Mouse (Mus musculus) forebrain, embryonic 16.5 days (tissue): ENCODE measurements around the gene Ankdd1a. TPM values are rescaled to one million over a fixed set of nuclear protein-coding genes. Genes with fewer than 3 reads are reported as not detected.

Source experiments
- ATAC-seq: fragments of 200-750 bp; cut with Nextera tagmentation; 2 replicates; pipeline ENCODE4 v1.8.0; 2017; ENCODE audit warnings: mild to moderate bottlenecking, moderate library complexity
- H3K27ac ChIP-seq: fragments of 300-500 bp; sonication (generic); 2 replicates; pipeline ENCODE4 v1.5.1; 2014; ENCODE audit warnings: low read length, control low read depth
- H3K27me3 ChIP-seq: fragments of 300-500 bp; sonication (generic); replicated peaks from 2 replicates; pipeline ENCODE4 v1.6.1; 2014; ENCODE audit warnings: low read length; ENCODE audit not compliant: control insufficient read depth, insufficient read depth
- H3K36me3 ChIP-seq: fragments of 300-500 bp; sonication (generic); 2 replicates; pipeline ENCODE4 v1.6.1; 2014; ENCODE audit not compliant: control insufficient read depth, insufficient read depth
- H3K4me1 ChIP-seq: fragments of 300-500 bp; sonication (generic); replicated peaks from 2 replicates; pipeline ENCODE4 v1.6.1; 2014; ENCODE audit warnings: low read length; ENCODE audit not compliant: control insufficient read depth, insufficient read depth
- H3K4me2 ChIP-seq: fragments of 300-500 bp; sonication (generic); 2 replicates; pipeline ENCODE4 v1.6.1; 2014; ENCODE audit warnings: mild to moderate bottlenecking, low read length, control low read depth
- H3K4me3 ChIP-seq: fragments of 300-500 bp; sonication (generic); replicated peaks from 2 replicates; pipeline ENCODE4 v1.5.1; 2014; ENCODE audit warnings: mild to moderate bottlenecking, low read length, control low read depth
- H3K9ac ChIP-seq: fragments of 300-500 bp; sonication (generic); replicated peaks from 2 replicates; pipeline ENCODE4 v1.6.1; 2014; ENCODE audit warnings: low read depth, low read length, control low read depth
- H3K9me3 ChIP-seq: fragments of 300-500 bp; sonication (generic); 2 replicates; pipeline ENCODE4 v1.6.1; 2016; ENCODE audit warnings: low read length; ENCODE audit not compliant: control insufficient read depth
- WGBS: fragments of 180-500 bp; shearing (Covaris S2); extraction: QIAGEN DNeasy Blood & Tissue Kit; methylation state at CpG from one replicate; pipeline ENCODE4 v1.1.7; 2014; 5-methylcytosine and 5-hydroxymethylcytosine counted together
- polyA plus RNA-seq: library from polyadenylated mRNA; unstranded; fragments of >200 nt; fragmentation: Nextera tagmentation; extraction: Ambion mirVana; gene quantifications from 2 replicates; pipeline ENCODE4 v1.2.1, GENCODE M21; 2015

Gene Ankdd1a
- polyA plus RNA-seq, 1 experiment from 2014 or later: 0.46 TPM

- Histone ChIP-seq H3K27me3 (no peaks in the 10 kb centered on the region), H3K27ac (no peak overlapping the region), H3K4me2 (no peak overlapping the region), H3K4me3 (no peak overlapping the region), H3K9me3 (no peaks in the 10 kb centered on the region), H3K9ac (no peak overlapping the region), H3K36me3 (no peaks in the 10 kb centered on the region), H3K4me1 (no peaks in the 10 kb centered on the region)
- 94% methylated on average over 8 of the region's 8 CpGs for WGBS
- no peak for ATAC-seq
These were observed 36.4 kb upstream of the Ankdd1a start for GRCm38 (mm10) chr9:65556349-65556748.

DNA sequence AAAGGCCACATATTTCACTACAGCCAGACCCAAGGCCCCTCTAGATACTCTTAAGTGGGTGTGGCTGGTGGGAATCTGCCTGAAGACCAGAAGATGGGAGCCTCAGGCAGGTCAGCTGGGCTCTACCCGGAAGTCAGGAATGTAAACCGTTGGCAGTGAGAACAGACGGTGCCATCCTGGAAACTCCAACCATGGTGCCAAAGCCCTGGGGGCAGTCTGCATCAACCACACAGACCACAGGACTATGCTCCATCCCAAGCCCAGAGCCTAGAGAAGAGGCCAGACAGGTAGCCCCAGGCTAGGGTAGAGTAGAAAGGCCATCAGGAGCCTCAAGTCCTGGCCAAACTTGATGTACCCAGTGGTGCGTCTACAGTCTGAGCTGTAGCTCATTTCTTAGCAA lies 35.6 kb upstream of the Ankdd1a start:
- no peaks in the 10 kb centered on the region for H3K4me1 ChIP-seq
- H3K27ac ChIP-seq: no peak overlapping the region
- no peak overlapping the region for H3K4me3 ChIP-seq
- no peak overlapping the region for H3K9ac ChIP-seq
- ATAC-seq: no peak
- WGBS: 94% methylated on average over 4 of the region's 4 CpGs
- H3K36me3 ChIP-seq: no peaks in the 10 kb centered on the region
- H3K4me2 ChIP-seq: no peak overlapping the region
- no peaks in the 10 kb centered on the region for H3K27me3 ChIP-seq
- H3K9me3 ChIP-seq: no peaks in the 10 kb centered on the region

DNA sequence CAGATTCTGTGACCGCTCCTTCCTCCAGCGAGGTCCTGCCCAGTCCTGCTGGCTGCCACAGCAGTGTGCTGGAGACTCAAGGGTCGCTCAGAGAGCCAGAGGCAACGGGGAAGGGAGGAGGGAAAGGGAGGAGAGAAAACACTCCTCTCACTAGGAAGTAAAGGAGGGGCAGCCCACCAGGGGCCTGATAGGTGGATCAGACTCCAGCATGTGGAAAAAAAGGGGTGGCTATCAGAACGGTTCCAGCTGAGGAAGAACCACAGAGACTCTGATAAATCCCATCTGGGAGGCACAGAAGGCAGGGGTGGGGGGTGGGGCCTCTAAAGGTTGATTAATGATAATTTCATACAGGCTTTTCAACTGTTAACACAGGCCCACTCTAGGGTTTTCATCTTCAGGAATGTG lies 35.0 kb upstream of the Ankdd1a start:
- Histone ChIP-seq H3K4me3 (no peak overlapping the region), H3K27me3 (no peaks in the 10 kb centered on the region), H3K4me1 (peaks cover 2% of the 10 kb centered on the region), H3K36me3 (no peaks in the 10 kb centered on the region), H3K9ac (no peak overlapping the region), H3K27ac (no peak overlapping the region), H3K4me2 (no peak overlapping the region), H3K9me3 (no peaks in the 10 kb centered on the region)
- ATAC-seq: no peak
- WGBS: 28% methylated on average over 5 of the region's 5 CpGs

DNA sequence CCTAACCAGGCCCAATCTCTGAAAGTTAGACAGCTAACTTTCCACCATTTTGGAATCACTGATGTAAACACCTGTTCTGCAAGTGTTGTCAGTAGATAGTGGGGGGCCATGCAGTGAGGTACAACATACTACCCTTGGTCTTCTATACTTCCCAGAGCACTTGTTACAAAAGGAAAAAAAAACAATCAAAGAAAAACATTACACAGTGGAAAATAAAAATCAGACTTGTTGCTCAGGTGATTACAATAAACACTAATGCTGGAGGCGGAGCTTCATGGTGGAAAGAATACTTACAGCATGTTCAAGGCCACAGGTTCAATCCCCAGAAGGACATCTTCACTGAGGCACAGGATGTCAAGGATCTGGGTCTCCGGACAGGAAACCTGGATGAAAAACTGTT lies 32.7 kb upstream of the Ankdd1a start:
- WGBS: 96% methylated on average over 2 of the region's 2 CpGs

GRCm38 (mm10) chr9:65552141-65552540 lies 32.1 kb upstream of the Ankdd1a start:
- no peak for ATAC-seq
- Histone ChIP-seq H3K9me3 (no peaks in the 10 kb centered on the region), H3K27ac (no peak overlapping the region), H3K4me3 (no peak overlapping the region), H3K36me3 (no peaks in the 10 kb centered on the region), H3K4me1 (peaks cover 6% of the 10 kb centered on the region), H3K4me2 (no peak overlapping the region), H3K9ac (no peak overlapping the region), H3K27me3 (no peaks in the 10 kb centered on the region)
- 86% methylated on average over 5 of the region's 5 CpGs for WGBS

More for the DNA sequence above, 32.7 kb upstream of the Ankdd1a start:
- Histone ChIP-seq H3K9ac (no peak overlapping the region), H3K9me3 (no peaks in the 10 kb centered on the region), H3K27me3 (no peaks in the 10 kb centered on the region), H3K36me3 (no peaks in the 10 kb centered on the region), H3K4me1 (peaks cover 6% of the 10 kb centered on the region), H3K4me2 (no peak overlapping the region), H3K4me3 (no peak overlapping the region), H3K27ac (no peak overlapping the region)
- no peak for ATAC-seq

DNA sequence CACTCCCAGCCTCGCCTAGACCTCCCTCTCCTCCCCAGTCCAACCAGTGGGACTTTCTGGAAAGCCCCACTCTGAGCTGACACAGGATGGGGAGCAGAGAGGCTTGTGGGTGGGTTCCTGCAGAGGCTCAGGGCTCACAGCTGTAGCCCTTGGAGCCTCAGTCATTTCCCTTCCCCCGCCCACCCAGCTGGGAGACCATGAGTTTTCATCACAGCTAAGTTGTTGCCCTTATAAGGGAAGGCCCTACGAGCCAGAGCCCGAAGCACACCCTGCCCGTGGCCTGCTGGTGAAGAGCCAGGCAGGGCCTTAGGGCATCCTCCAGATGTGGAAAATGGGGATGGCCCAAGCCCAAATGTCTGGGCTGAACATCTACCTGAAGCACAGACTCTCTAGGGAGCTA lies 31.0 kb upstream of the Ankdd1a start:
- H3K9me3 ChIP-seq: no peaks in the 10 kb centered on the region
- no peaks in the 10 kb centered on the region for H3K36me3 ChIP-seq
- no peak overlapping the region for H3K27ac ChIP-seq
- no peaks in the 10 kb centered on the region for H3K27me3 ChIP-seq
- no peak for ATAC-seq
- 46% methylated on average over 5 of the region's 5 CpGs for WGBS
- H3K4me3 ChIP-seq: no peak overlapping the region
- H3K4me2 ChIP-seq: no peak overlapping the region
- H3K9ac ChIP-seq: no peak overlapping the region
- H3K4me1 ChIP-seq: peaks cover 6% of the 10 kb centered on the region

GRCm38 (mm10) chr9:65550079-65550831 lies 30.3 kb upstream of the Ankdd1a start:
- H3K9me3 ChIP-seq: no peaks in the 10 kb centered on the region
- 26% methylated on average over 7 of the region's 7 CpGs for WGBS
- ATAC-seq: no peak

DNA sequence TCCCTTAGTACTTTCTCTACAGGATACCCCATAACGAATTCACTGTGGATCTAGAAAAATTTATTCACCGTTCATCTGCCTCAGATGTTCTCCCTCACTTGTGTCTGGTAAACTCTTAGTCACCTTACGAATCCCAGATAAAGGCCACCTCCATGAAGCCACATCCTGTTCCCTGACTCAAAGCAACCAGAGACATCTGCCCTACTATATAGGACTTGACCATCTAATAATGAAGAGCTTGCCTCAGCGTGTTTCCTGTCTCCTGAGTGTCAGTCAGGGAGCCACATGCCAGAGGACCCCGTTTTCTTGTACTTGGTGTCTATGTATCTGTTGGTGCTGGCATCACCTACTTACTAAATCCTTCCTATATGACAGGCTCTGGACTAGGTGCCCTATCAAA lies 29.6 kb upstream of the Ankdd1a start:
- Histone ChIP-seq H3K27ac (no peak overlapping the region), H3K9me3 (no peaks in the 10 kb centered on the region), H3K36me3 (no peaks in the 10 kb centered on the region), H3K27me3 (no peaks in the 10 kb centered on the region), H3K9ac (no peak overlapping the region), H3K4me1 (peaks cover 6% of the 10 kb centered on the region), H3K4me2 (no peak overlapping the region), H3K4me3 (no peak overlapping the region)
- 87% methylated on average over 5 of the region's 5 CpGs for WGBS
- no peak for ATAC-seq

More at GRCm38 (mm10) chr9:65550079-65550831, 30.3 kb upstream of the Ankdd1a start:
- Histone ChIP-seq H3K4me2 (no peak overlapping the region), H3K9ac (no peak overlapping the region), H3K4me3 (no peak overlapping the region), H3K27ac (no peak overlapping the region), H3K4me1 (peaks cover 6% of the 10 kb centered on the region), H3K27me3 (no peaks in the 10 kb centered on the region), H3K36me3 (no peaks in the 10 kb centered on the region)

DNA sequence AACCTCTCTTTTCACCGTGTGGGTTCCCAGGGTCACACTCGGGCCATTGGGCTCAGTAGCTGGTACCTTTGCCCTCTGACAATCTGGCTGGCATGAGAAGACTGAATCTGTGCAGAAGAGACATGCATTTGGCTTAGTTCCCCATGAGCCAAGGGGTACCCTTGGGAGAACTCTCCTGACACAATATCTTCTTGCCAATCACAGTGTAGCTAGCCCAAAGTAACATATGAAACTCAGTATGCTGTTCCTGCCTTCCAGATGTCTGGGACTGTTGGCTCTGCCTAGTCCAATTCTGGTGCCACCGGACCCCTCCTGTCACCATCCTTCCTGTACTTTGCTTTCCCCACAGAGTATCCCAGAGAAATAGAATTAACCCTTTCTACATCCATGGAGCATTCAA lies 29.1 kb upstream of the Ankdd1a start:
- H3K9ac ChIP-seq: no peak overlapping the region
- H3K36me3 ChIP-seq: no peaks in the 10 kb centered on the region
- ATAC-seq: no peak
- H3K4me2 ChIP-seq: no peak overlapping the region
- H3K27ac ChIP-seq: no peak overlapping the region
- H3K4me1 ChIP-seq: peaks cover 6% of the 10 kb centered on the region
- no peaks in the 10 kb centered on the region for H3K27me3 ChIP-seq
- 76% methylated on average over 3 of the region's 3 CpGs for WGBS
- no peak overlapping the region for H3K4me3 ChIP-seq
- no peaks in the 10 kb centered on the region for H3K9me3 ChIP-seq

DNA sequence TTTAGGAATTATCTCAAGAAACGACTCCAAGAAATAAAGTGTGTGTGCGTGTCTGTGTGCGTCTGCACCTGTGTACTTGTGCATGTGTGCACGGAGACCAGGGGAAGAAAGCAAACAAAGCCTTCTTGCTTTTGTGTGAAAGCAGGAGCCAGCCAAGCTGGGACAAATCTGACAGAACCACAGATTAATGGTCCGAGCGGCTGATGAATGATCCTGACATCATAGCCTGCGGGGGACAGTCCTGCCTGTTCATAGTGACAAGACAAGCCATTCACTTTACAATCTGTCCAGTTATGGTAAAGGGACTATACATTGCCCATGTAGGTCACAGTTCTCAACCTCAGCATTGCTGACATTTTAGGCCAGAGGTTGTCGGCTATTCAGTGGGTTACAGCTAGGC lies 28.3 kb upstream of the Ankdd1a start:
- WGBS: 69% methylated on average over 8 of the region's 8 CpGs
- ATAC-seq: no peak
- no peak overlapping the region for H3K27ac ChIP-seq
- H3K27me3 ChIP-seq: no peaks in the 10 kb centered on the region
- H3K4me1 ChIP-seq: peaks cover 6% of the 10 kb centered on the region
- H3K9me3 ChIP-seq: no peaks in the 10 kb centered on the region
- no peak overlapping the region for H3K9ac ChIP-seq
- no peak overlapping the region for H3K4me2 ChIP-seq
- no peak overlapping the region for H3K4me3 ChIP-seq
- no peaks in the 10 kb centered on the region for H3K36me3 ChIP-seq
